In genomic region chr2:31962501-31963224, GRCm38 (mm10) we compare ENCODE assay signal across 8 mouse cellular contexts. TPM values are rescaled to one million over a fixed set of nuclear protein-coding genes. Genes with fewer than 3 reads are reported as not detected.
DNase-seq lines count a peak whose midpoint lies in the region; ATAC-seq lines count a peak whose summit lies in the region.

No protein-coding gene starts in this region.

- DNase-seq in MN1 (ENCODE audit: low spot score): peak; percentile 51
- DNase-seq in cerebellum, adult 9-10 months: peak; percentile 82
- DNase-seq in hindbrain, embryonic 11.5 days (ENCODE audit: low spot score): peak; percentile 10
- DNase-seq in layer of hippocampus, adult 8-10 months (ENCODE audit: low spot score in 2 of 2): peak; percentile 75 to 89
- DNase-seq in lung, postnatal 36 days: peak; percentile 53
- no peak for DNase-seq in adrenal gland, adult 2 months
- no peak for DNase-seq in ovary, postnatal 10 days (ENCODE audit: low spot score)

- no peaks in the 10 kb centered on the region for H3K4me1 ChIP-seq in hindbrain, embryonic 11.5 days (replicated peaks; ENCODE audit: control insufficient read depth, insufficient read depth, low read length)
- H3K4me1 ChIP-seq in stomach, embryonic 16.5 days (ENCODE audit: control insufficient read depth, insufficient read depth, low read length): peaks cover 6% of the 10 kb centered on the region; the same call in 1 of the 2 replicates

- peak; percentile 67 for ATAC-seq in hindbrain, embryonic 11.5 days (ENCODE audit: low FRiP score)
- ATAC-seq in stomach, embryonic 16.5 days (ENCODE audit: insufficient read depth, low FRiP score): peak; percentile 29

- no peak overlapping the region for H3K4me2 ChIP-seq in hindbrain, embryonic 11.5 days (replicated peaks; ENCODE audit: low read depth, low read length)
- no peak overlapping the region for H3K4me2 ChIP-seq in stomach, embryonic 16.5 days (ENCODE audit: low read depth, low read length)

- H3K9me3 ChIP-seq in hindbrain, embryonic 11.5 days (ENCODE audit: control insufficient read depth, low read length): no peaks in the 10 kb centered on the region
- no peaks in the 10 kb centered on the region for H3K9me3 ChIP-seq in stomach, embryonic 16.5 days (replicated peaks; ENCODE audit: control insufficient read depth, low read length)

- peak overlapping the region; percentile 76 for H3K27ac ChIP-seq in hindbrain, embryonic 11.5 days (ENCODE audit: low read depth, low read length)
- no peak overlapping the region for H3K27ac ChIP-seq in stomach, embryonic 16.5 days (ENCODE audit: low read length)

- no peaks in the 10 kb centered on the region for H3K27me3 ChIP-seq in hindbrain, embryonic 11.5 days (ENCODE audit: control insufficient read depth, insufficient read depth, low read length)
- H3K27me3 ChIP-seq in stomach, embryonic 16.5 days (ENCODE audit: control insufficient read depth, insufficient read depth, low read length): no peaks in the 10 kb centered on the region

- 48% methylated on average over 8 of the region's 8 CpGs for WGBS in hindbrain, embryonic 11.5 days
- WGBS in stomach, embryonic 16.5 days: 66% methylated on average over 8 of the region's 8 CpGs

- no peaks in the 10 kb centered on the region for H3K36me3 ChIP-seq in hindbrain, embryonic 11.5 days (ENCODE audit: control insufficient read depth, insufficient read depth, low read length)
- no peaks in the 10 kb centered on the region for H3K36me3 ChIP-seq in stomach, embryonic 16.5 days (ENCODE audit: control insufficient read depth, insufficient read depth, low read length)

- no peak overlapping the region for H3K4me3 ChIP-seq in hindbrain, embryonic 11.5 days (ENCODE audit: low read depth, low read length)
- H3K4me3 ChIP-seq in stomach, embryonic 16.5 days (replicated peaks; ENCODE audit: low read length): no peak overlapping the region

- 0 out of 2 replicates have a peak overlapping the region, but pooled peaks have one; percentile 23 for H3K9ac ChIP-seq in hindbrain, embryonic 11.5 days (ENCODE audit: low read depth, low read length)
- H3K9ac ChIP-seq in stomach, embryonic 16.5 days (ENCODE audit: low read length): no peak overlapping the region

RNA-seq across cellular contexts. Expression of gene Nup214, which starts 11.6 kb away (rescaled TPM):
- 70.0 and 76.1 TPM in 2 replicates for polyA plus RNA-seq in hindbrain, embryonic 11.5 days (2014; fragmentation: Nextera tagmentation; extraction: Ambion mirVana)
- 10 to 100 TPM; 62.3 to 69.6 (median 68.0) TPM for total RNA-seq in layer of hippocampus, adult 8-10 months (2022)
- polyA plus RNA-seq in stomach, embryonic 16.5 days (2015; fragmentation: Nextera tagmentation; extraction: Ambion mirVana): 56.5 and 58.8 TPM in 2 replicates
- 10 to 100 TPM; 52.5 to 68.6 TPM for total RNA-seq in adrenal gland, adult 2 months (2021)
- 36.1 and 42.9 TPM in 2 replicates for polyA plus RNA-seq in adrenal gland, adult 2 months (2012; rRNA removed)

RNA-seq across cellular contexts. Expression of gene Aif1l, which starts 12.7 kb away (rescaled TPM):
- polyA plus RNA-seq in hindbrain, embryonic 11.5 days (2014; fragmentation: Nextera tagmentation; extraction: Ambion mirVana): 54.0 and 58.3 TPM in 2 replicates
- 1 to 10 TPM; 6.8 to 8.3 (median 7.7) TPM for total RNA-seq in layer of hippocampus, adult 8-10 months (2022)
- polyA plus RNA-seq in stomach, embryonic 16.5 days (2015; fragmentation: Nextera tagmentation; extraction: Ambion mirVana): 11.6 and 12.4 TPM in 2 replicates
- 10 to 100 TPM; 20.7 to 81.0 TPM for total RNA-seq in adrenal gland, adult 2 months (2021)
- 16.2 and 16.3 TPM in 2 replicates for polyA plus RNA-seq in adrenal gland, adult 2 months (2012; rRNA removed)

Comparison
In these comparisons a context has a peak if more than half of its experiments do, and no peak if none do; other contexts are left out.
1. DNase-seq: peak in MN1 (single experiment), cerebellum, adult 9-10 months (single experiment), hindbrain, embryonic 11.5 days (single experiment), layer of hippocampus, adult 8-10 months (2 of 2) and lung, postnatal 36 days (single experiment); none in adrenal gland, adult 2 months (single experiment) and ovary, postnatal 10 days (single experiment).